Mouse (Mus musculus): ENCODE data around the gene Mgat5b. TPM values are rescaled to one million over a fixed set of nuclear protein-coding genes. Genes with fewer than 3 reads are reported as not detected.

Gene Mgat5b
- polyA plus RNA-seq, 1 experiment from 2014 or later, result 0.27 TPM

DNA sequence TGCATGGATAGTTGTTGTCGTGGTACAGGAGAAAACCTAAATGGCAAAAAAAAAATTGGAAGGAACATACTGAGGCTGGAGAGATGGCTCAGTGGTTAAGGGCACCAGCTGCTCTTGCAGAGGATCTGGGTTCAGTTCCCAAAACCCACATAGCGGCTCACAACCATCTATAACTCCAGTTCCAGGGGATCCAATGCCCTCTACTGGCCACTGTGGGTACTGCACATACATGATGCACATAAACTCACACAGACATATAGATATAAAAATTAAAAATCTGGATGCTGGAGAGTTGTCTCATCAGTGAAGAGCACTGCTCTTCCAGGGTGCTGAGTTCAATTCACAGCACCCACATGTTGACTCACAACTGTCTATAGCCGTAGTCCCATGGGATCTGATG lies 104.9 kb downstream of the Mgat5b start:
- Histone ChIP-seq H3K9ac (ENCODE audit: low read depth, low read length) (no peak overlapping the region), H3K4me2 (no peak overlapping the region), H3K9me3 (ENCODE audit: control insufficient read depth, low read length) (peaks cover 7% of the 10 kb centered on the region; the same call in 1 of the 2 replicates), H3K4me3 (ENCODE audit: low read depth, low read length) (no peak overlapping the region), H3K27ac (ENCODE audit: low read depth, low read length) (no peak overlapping the region), H3K27me3 (replicated peaks; ENCODE audit: control insufficient read depth, insufficient read depth, low read length) (peaks cover 14% of the 10 kb centered on the region; the same call in 1 of the 2 replicates), H3K36me3 (ENCODE audit: control insufficient read depth, insufficient read depth, low read length) (no peaks in the 10 kb centered on the region), H3K4me1 (replicated peaks; ENCODE audit: control insufficient read depth, insufficient read depth, low read length) (peaks cover 19% of the 10 kb centered on the region)
- DNase-seq (ENCODE audit: low spot score), result no peak
- 92% methylated on average over 3 of the region's 3 CpGs for WGBS
- no peak for ATAC-seq (replicated peaks; ENCODE audit: low FRiP score)

DNA sequence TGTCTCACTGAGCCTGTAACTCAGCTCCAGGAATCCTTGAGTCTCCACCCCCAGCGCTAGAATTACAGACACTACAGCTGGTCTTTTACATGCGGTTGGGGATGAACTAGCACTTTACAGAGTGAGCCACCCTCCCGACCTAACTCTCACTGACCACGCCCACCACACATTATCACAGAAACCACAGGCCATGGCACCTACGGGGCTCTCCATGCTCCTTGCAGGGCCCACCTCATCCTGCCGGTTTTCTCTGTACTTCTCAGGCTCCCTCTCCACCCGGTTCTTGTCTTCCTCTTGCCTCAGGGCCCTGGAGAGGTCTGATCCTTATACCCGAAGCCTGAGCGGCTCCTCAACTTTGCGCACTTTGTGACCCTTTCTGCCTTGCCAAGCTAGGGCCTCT lies 109.0 kb downstream of the Mgat5b start:
- H3K27ac ChIP-seq (ENCODE audit: low read depth, low read length), result peak overlapping the region; percentile 73
- DNase-seq (ENCODE audit: low spot score), result peak; percentile 64

DNA sequence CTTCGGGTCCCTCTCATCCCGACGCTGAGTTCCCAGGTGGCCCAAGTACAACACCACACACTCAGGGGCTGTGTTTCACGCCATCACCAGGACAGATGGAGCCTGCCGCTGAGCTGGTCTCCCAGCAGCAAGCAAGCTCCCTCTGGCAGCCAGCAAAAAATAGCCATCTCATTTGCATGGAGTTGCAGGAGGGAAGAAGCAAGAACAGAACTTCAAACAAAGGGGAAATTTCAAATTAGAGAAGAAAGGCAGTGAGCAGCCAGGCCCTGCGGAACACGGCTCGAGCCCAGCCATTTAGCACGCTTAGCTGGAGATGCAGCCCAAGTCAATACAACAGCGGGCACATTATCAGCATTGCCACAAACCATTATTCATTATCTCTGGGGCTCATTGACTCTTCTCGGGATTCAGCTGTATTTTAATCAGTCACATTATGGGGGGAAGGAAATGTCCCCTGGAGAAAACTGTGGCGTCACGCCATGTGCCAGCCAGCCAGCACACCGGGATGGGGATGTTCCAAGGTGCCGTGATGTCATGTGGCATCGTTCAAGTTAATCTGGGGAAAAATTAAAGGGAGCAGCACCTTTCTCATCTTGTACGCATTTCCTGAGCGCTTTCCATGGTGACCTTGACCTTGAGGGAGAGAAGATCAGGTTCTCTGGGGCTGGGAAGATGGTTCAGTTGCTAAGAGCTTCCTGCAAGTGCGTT lies 110.4 kb downstream of the Mgat5b start:
- Histone ChIP-seq H3K4me2 (peak overlapping the region; percentile 36), H3K36me3 (ENCODE audit: control insufficient read depth, insufficient read depth, low read length) (no peaks in the 10 kb centered on the region), H3K9ac (ENCODE audit: low read depth, low read length) (peak overlapping the region; percentile 25; the same call in 1 of the 2 replicates), H3K4me3 (ENCODE audit: low read depth, low read length) (no peak overlapping the region), H3K27me3 (replicated peaks; ENCODE audit: control insufficient read depth, insufficient read depth, low read length) (0 out of 2 replicates have a peak, but pooled peaks cover 4% of the 10 kb centered on the region), H3K4me1 (replicated peaks; ENCODE audit: control insufficient read depth, insufficient read depth, low read length) (peaks cover 41% of the 10 kb centered on the region), H3K27ac (ENCODE audit: low read depth, low read length) (no peak overlapping the region; the same call in 1 of the 2 replicates), H3K9me3 (ENCODE audit: control insufficient read depth, low read length) (no peaks in the 10 kb centered on the region)
- 45% methylated on average over 19 of the region's 19 CpGs for WGBS
- ATAC-seq (replicated peaks; ENCODE audit: low FRiP score), result peak; percentile 73
- no peak for DNase-seq (ENCODE audit: low spot score)

More for the DNA sequence above, 109.0 kb downstream of the Mgat5b start:
- H3K4me2 ChIP-seq, result peak overlapping the region; percentile 38; the same call in 1 of the 2 replicates
- WGBS, result 25% methylated on average over 10 of the region's 10 CpGs
- H3K36me3 ChIP-seq (ENCODE audit: control insufficient read depth, insufficient read depth, low read length), result no peaks in the 10 kb centered on the region
- peaks cover 41% of the 10 kb centered on the region for H3K4me1 ChIP-seq (replicated peaks; ENCODE audit: control insufficient read depth, insufficient read depth, low read length)
- H3K9me3 ChIP-seq (ENCODE audit: control insufficient read depth, low read length), result peaks cover 7% of the 10 kb centered on the region; the same call in 1 of the 2 replicates
- peak overlapping the region; percentile 40; the same call in 1 of the 2 replicates for H3K9ac ChIP-seq (ENCODE audit: low read depth, low read length)
- peak; percentile 89 for ATAC-seq (replicated peaks; ENCODE audit: low FRiP score)
- no peak overlapping the region for H3K4me3 ChIP-seq (ENCODE audit: low read depth, low read length)
- 0 out of 2 replicates have a peak, but pooled peaks cover 4% of the 10 kb centered on the region for H3K27me3 ChIP-seq (replicated peaks; ENCODE audit: control insufficient read depth, insufficient read depth, low read length)

DNA sequence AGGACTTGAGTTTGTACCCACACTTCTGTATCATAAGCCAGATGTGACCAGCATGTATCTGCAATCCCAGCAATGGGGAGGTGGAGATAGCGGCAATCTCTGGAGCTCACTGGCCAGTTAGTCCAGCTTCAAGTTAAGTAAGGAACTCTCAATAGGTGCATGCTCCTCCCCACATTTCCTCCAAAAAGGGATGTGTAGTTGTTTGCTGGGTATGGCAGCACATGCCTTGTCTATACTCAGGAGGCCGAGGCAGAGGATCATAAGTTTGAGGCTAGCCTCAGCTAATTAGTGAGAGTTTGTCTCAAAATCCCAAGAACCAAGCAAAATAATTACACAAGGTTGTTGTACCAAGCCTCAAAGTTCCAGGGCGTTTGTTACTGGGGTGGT lies 110.9 kb downstream of the Mgat5b start:
- DNase-seq (ENCODE audit: low spot score) (no peak), ATAC-seq (replicated peaks; ENCODE audit: low FRiP score) (no peak)
- H3K4me2 ChIP-seq, result no peak overlapping the region
- H3K4me3 ChIP-seq (ENCODE audit: low read depth, low read length), result no peak overlapping the region
- H3K27ac ChIP-seq (ENCODE audit: low read depth, low read length), result no peak overlapping the region
- WGBS, result 69% methylated on average over 3 of the region's 3 CpGs
- no peaks in the 10 kb centered on the region for H3K9me3 ChIP-seq (ENCODE audit: control insufficient read depth, low read length)
- no peak overlapping the region for H3K9ac ChIP-seq (ENCODE audit: low read depth, low read length)
- 0 out of 2 replicates have a peak, but pooled peaks cover 4% of the 10 kb centered on the region for H3K27me3 ChIP-seq (replicated peaks; ENCODE audit: control insufficient read depth, insufficient read depth, low read length)
- no peaks in the 10 kb centered on the region for H3K36me3 ChIP-seq (ENCODE audit: control insufficient read depth, insufficient read depth, low read length)
- peaks cover 41% of the 10 kb centered on the region for H3K4me1 ChIP-seq (replicated peaks; ENCODE audit: control insufficient read depth, insufficient read depth, low read length)

GRCm38 (mm10) chr11:117030018-117030417 lies 111.4 kb downstream of the Mgat5b start:
- ATAC-seq (replicated peaks; ENCODE audit: low FRiP score), result no peak
- DNase-seq (ENCODE audit: low spot score), result no peak
- H3K36me3 ChIP-seq (ENCODE audit: control insufficient read depth, insufficient read depth, low read length), result no peaks in the 10 kb centered on the region
- peaks cover 41% of the 10 kb centered on the region for H3K4me1 ChIP-seq (replicated peaks; ENCODE audit: control insufficient read depth, insufficient read depth, low read length)
- 29% methylated on average over 3 of the region's 3 CpGs for WGBS
- no peak overlapping the region for H3K27ac ChIP-seq (ENCODE audit: low read depth, low read length)
- H3K9ac ChIP-seq (ENCODE audit: low read depth, low read length), result no peak overlapping the region
- no peak overlapping the region for H3K4me3 ChIP-seq (ENCODE audit: low read depth, low read length)
- H3K4me2 ChIP-seq, result no peak overlapping the region
- H3K27me3 ChIP-seq (replicated peaks; ENCODE audit: control insufficient read depth, insufficient read depth, low read length), result 0 out of 2 replicates have a peak, but pooled peaks cover 4% of the 10 kb centered on the region
- H3K9me3 ChIP-seq (ENCODE audit: control insufficient read depth, low read length), result no peaks in the 10 kb centered on the region

DNA sequence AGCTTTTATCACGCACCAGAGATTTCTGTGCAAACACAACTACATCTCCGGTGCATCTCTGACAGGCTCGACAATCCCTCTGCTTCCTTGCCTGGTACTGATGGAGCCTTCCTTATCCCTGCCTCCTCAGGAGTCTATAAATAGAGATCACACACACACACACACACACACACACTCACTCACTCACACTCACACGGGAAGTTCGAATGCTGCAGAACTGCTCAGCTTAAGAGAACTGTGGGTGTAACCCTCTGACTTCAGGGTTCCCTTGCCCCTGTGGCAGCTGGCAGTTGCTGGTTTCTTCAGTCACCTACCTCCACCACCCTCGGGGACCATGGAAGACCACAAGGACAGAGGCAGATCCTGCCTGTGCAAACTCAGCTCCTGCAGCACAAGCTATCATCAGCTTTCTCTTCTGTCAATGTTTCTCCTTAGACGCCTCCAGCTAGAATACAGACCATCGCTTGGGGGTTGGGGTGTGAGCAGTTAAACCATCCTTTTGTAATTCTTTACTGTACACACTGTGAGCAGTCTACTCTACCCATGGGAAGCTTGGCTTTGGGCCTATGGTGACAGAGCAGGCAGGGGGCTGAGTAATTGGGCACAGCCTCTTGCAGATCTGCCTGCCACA lies 111.9 kb downstream of the Mgat5b start:
- H3K4me3 ChIP-seq (ENCODE audit: low read depth, low read length), result no peak overlapping the region
- 64% methylated on average over 8 of the region's 8 CpGs for WGBS
- ATAC-seq (replicated peaks; ENCODE audit: low FRiP score) (no peak), DNase-seq (ENCODE audit: low spot score) (no peak)
- no peak overlapping the region for H3K27ac ChIP-seq (ENCODE audit: low read depth, low read length)
- no peaks in the 10 kb centered on the region for H3K36me3 ChIP-seq (ENCODE audit: control insufficient read depth, insufficient read depth, low read length)
- H3K9me3 ChIP-seq (ENCODE audit: control insufficient read depth, low read length), result no peaks in the 10 kb centered on the region
- no peak overlapping the region for H3K9ac ChIP-seq (ENCODE audit: low read depth, low read length)
- H3K4me2 ChIP-seq, result no peak overlapping the region
- H3K4me1 ChIP-seq (replicated peaks; ENCODE audit: control insufficient read depth, insufficient read depth, low read length), result peaks cover 41% of the 10 kb centered on the region
- H3K27me3 ChIP-seq (replicated peaks; ENCODE audit: control insufficient read depth, insufficient read depth, low read length), result 0 out of 2 replicates have a peak, but pooled peaks cover 4% of the 10 kb centered on the region

GRCm38 (mm10) chr11:117031249-117031648 lies 112.6 kb downstream of the Mgat5b start:
- Histone ChIP-seq H3K36me3 (ENCODE audit: control insufficient read depth, insufficient read depth, low read length) (no peaks in the 10 kb centered on the region), H3K9ac (ENCODE audit: low read depth, low read length) (no peak overlapping the region), H3K27ac (ENCODE audit: low read depth, low read length) (no peak overlapping the region), H3K27me3 (replicated peaks; ENCODE audit: control insufficient read depth, insufficient read depth, low read length) (0 out of 2 replicates have a peak, but pooled peaks cover 7% of the 10 kb centered on the region), H3K4me2 (no peak overlapping the region), H3K9me3 (ENCODE audit: control insufficient read depth, low read length) (no peaks in the 10 kb centered on the region), H3K4me1 (replicated peaks; ENCODE audit: control insufficient read depth, insufficient read depth, low read length) (peaks cover 41% of the 10 kb centered on the region), H3K4me3 (ENCODE audit: low read depth, low read length) (no peak overlapping the region)
- DNase-seq (ENCODE audit: low spot score), result no peak
- WGBS, result 20% methylated on average over 4 of the region's 4 CpGs
- ATAC-seq (replicated peaks; ENCODE audit: low FRiP score), result peak; percentile 44; the same call in 1 of the 2 replicates

DNA sequence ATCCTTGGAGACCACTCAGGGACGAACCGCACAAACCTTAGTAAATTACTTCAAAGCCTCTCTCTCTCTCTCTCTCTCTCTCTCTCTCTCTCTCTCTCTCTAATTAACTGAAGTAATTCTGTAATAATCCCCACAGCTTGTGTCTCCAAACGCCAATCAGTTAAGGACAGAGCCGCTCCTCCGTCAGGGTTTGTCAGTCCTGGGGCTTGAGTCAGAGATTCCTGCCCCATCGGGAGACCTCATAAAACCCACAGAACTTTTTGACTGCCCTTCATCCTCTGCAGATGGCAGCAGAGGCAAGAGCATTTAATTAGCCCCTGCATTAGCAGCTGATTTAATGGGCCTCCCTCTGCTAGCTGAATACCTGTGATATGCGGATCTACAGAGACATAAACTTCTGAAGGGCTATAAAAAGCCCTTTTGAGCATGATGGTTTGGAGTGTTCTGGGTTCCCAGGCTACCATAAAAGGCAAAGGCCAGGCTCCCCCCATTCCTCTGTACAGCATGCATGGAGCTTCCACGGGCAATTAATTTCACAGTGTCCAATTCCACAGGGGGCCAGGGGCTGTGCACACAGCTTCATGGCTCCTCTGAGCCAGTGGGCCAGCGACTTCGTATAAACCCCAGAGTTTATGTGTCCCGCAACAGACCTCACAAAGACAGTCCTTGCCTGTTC lies 117.1 kb downstream of the Mgat5b start:
- Histone ChIP-seq H3K4me2 (no peak overlapping the region), H3K36me3 (ENCODE audit: control insufficient read depth, insufficient read depth, low read length) (no peaks in the 10 kb centered on the region), H3K9me3 (ENCODE audit: control insufficient read depth, low read length) (no peaks in the 10 kb centered on the region), H3K27me3 (replicated peaks; ENCODE audit: control insufficient read depth, insufficient read depth, low read length) (peaks cover 8% of the 10 kb centered on the region; the same call in 1 of the 2 replicates), H3K9ac (ENCODE audit: low read depth, low read length) (no peak overlapping the region), H3K27ac (ENCODE audit: low read depth, low read length) (no peak overlapping the region), H3K4me1 (replicated peaks; ENCODE audit: control insufficient read depth, insufficient read depth, low read length) (peaks cover 9% of the 10 kb centered on the region), H3K4me3 (ENCODE audit: low read depth, low read length) (no peak overlapping the region)
- DNase-seq (ENCODE audit: low spot score) (no peak), ATAC-seq (replicated peaks; ENCODE audit: low FRiP score) (no peak)
- 56% methylated on average over 11 of the region's 11 CpGs for WGBS

All from liver, embryonic 11.5 days (tissue).